Mouse (Mus musculus): ENCODE data around the gene Gphn. TPM values are rescaled to one million over a fixed set of nuclear protein-coding genes. Genes with fewer than 3 reads are reported as not detected.

Gphn gene
- polyA plus RNA-seq, 1 experiment from 2014 or later, result 48.7 TPM

GRCm38 (mm10) chr12:78727723-78728122 lies 501.5 kb downstream of the Gphn start:
- 69% methylated on average over 4 of the region's 4 CpGs for WGBS
- no peak overlapping the region for H3K9ac ChIP-seq (ENCODE audit: low read depth, low read length)
- no peak overlapping the region for H3K4me2 ChIP-seq (ENCODE audit: low read length)
- no peaks in the 10 kb centered on the region for H3K27me3 ChIP-seq (replicated peaks; ENCODE audit: control insufficient read depth, insufficient read depth, low read length)
- no peaks in the 10 kb centered on the region for H3K4me1 ChIP-seq (ENCODE audit: control insufficient read depth, insufficient read depth, low read depth, low read length)
- H3K27ac ChIP-seq (ENCODE audit: low read depth, low read length), result no peak overlapping the region
- H3K4me3 ChIP-seq (ENCODE audit: low read length), result no peak overlapping the region
- H3K36me3 ChIP-seq (ENCODE audit: control insufficient read depth, insufficient read depth, low read length), result no peaks in the 10 kb centered on the region
- no peaks in the 10 kb centered on the region for H3K9me3 ChIP-seq (ENCODE audit: control insufficient read depth, low read length)
- ATAC-seq, result no peak

Other genes with a start within 250 kb of the Gphn start
- not detected in 2 replicates for gene Gm6657, start 32.1 kb upstream of the Gphn start, polyA plus RNA-seq (2015; fragmentation: Nextera tagmentation; extraction: Ambion mirVana)